ENCODE assay signal across 8 mouse cellular contexts in the genomic region with DNA sequence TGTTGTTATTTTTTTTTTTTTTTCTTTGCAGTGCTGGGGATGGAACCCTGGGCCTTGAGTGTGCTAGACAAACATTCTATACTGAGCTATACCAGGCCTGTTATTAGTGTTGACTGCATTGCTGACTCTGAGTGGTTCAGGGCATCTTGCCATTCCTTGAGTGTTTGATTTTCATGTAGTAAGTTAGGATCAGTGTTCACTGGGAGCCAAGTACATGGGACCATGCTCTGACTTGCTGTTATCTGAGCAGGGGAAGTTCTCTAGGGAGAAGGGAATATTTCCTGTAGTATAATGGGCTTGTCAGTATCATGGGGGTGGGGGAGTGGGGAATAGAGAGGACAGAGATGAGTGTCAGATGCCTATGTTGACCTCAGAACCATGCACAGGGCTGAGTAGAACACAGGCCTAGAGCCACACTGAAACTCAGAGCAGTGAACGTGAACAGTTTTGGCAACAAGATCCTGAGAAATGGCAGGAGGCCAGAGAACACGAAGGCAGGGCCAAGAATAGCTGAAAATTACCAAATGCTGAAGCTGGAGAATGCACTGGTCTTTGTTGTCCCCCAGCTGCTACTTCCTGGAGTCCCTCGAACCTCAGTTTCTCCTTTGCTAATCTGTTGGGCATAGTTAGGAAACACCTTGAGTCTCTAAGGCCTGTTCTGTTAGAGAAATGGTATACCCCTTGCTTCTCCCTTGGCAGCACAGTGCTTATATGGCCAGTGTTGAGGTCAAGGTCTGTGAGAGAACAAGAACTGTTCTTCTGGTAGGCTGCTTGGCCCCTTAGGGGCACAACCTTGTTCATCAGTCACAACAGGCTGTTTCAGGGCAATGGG. TPM values are rescaled to one million over a fixed set of nuclear protein-coding genes. Genes with fewer than 3 reads are reported as not detected.
DNase-seq lines count a peak whose midpoint lies in the region; ATAC-seq and TF ChIP-seq lines count a peak whose summit lies in the region.

No protein-coding gene starts in this region.

- H3K27me3 ChIP-seq in forebrain, postnatal 0 days (ENCODE audit: insufficient read depth, low read length), result no peaks in the 10 kb centered on the region

- no peak overlapping the region for H3K4me2 ChIP-seq in forebrain, postnatal 0 days (ENCODE audit: low read depth)

- no peak overlapping the region for H3K4me3 ChIP-seq in forebrain, postnatal 0 days (ENCODE audit: low read depth, low read length)

- 0 out of 2 replicates have a peak overlapping the region, but pooled peaks have one; percentile 42 for H3K27ac ChIP-seq in forebrain, postnatal 0 days (ENCODE audit: low read depth, low read length)

- peaks cover 14% of the 10 kb centered on the region for H3K4me1 ChIP-seq in forebrain, postnatal 0 days (ENCODE audit: insufficient read depth)

- WGBS in forebrain, postnatal 0 days, result 18% methylated on average over 3 of the region's 3 CpGs

- no peaks in the 10 kb centered on the region; the same call in 1 of the 2 replicates for H3K36me3 ChIP-seq in forebrain, postnatal 0 days (ENCODE audit: insufficient read depth)

- intact Hi-C loops in heart, postnatal 10 days (cut with DNase I), result loop anchor here (1.0 to 2.0 kb wide), 2 partner anchors 17 to 24 kb away; no protein-coding TSS in a partner anchor

- no peak overlapping the region for H3K9ac ChIP-seq in forebrain, postnatal 0 days

- peak; percentile 47; the same call in 1 of the 2 replicates for ATAC-seq in forebrain, postnatal 0 days
- ATAC-seq in erythroblast, adult 5-6 weeks (replicated peaks; ENCODE audit: low FRiP score, poor library complexity, severe bottlenecking), result no peak

- no peak for TF ChIP-seq CTCF in forebrain, postnatal 0 days (IDR thresholded peaks at IDR 0.05; ENCODE audit: low read depth)

- H3K9me3 ChIP-seq in forebrain, postnatal 0 days (ENCODE audit: low read length), result no peaks in the 10 kb centered on the region

- peak; percentile 93 for DNase-seq in NIH3T3 (ENCODE audit: low read depth)
- peak; percentile 82 to 86 for DNase-seq in adrenal gland, postnatal 36 days
- DNase-seq in forebrain, postnatal 0 days, result peak; percentile 71
- peak; percentile 91 to 93 for DNase-seq in heart, postnatal 10 days
- DNase-seq in layer of hippocampus, postnatal 10 days (ENCODE audit: low spot score in 2 of 2), result peak; percentile 83 to 84
- DNase-seq in lung, postnatal 25 days (ENCODE audit: low spot score), result peak; percentile 86
- peak; percentile 62 to 83 for DNase-seq in urinary bladder, postnatal 36 days (ENCODE audit: low spot score in 2 of 2)

RNA-seq across cellular contexts. Expression of gene Dgkd, which starts 26.6 kb away (rescaled TPM):
- total RNA-seq in adrenal gland, postnatal 36 days (2021), result 10 to 100 TPM; 66.0 to 74.1 TPM
- 80.2 and 80.4 TPM in 2 replicates for total RNA-seq in forebrain, postnatal 0 days (2014; rRNA removed)
- 30.1 and 37.1 TPM in 2 replicates for polyA plus RNA-seq in forebrain, postnatal 0 days (2015; fragmentation: Nextera tagmentation; extraction: Ambion mirVana)
- 10 to 100 TPM; 56.9 to 62.1 TPM for total RNA-seq in heart, postnatal 10 days (2021)
- total RNA-seq in layer of hippocampus, postnatal 10 days (2021), result 100 to 1,000 TPM; 119 to 134 TPM
- total RNA-seq in erythroblast, adult 5-6 weeks (2015; ENCODE audit: low replicate concordance), result 11.9 and 12.1 TPM in 2 replicates
- 10.2 and 26.8 TPM in 2 replicates for total RNA-seq in erythroblast, adult 5-6 weeks (2017; ENCODE audit: low replicate concordance)
